Mouse (Mus musculus) gastrocnemius, adult 2 months (tissue): ENCODE measurements at regions not wholly inside any gene's neighbourhood (a gene's known extent, or its start where the extent isn't known, plus 50 kb on each side); places are given as distances from the start of the nearest gene placed in this dataset.
A peak's percentile ranks its signal among the peaks of the same experiment; 100 is the strongest.

Experiments used
- DNase-seq: peaks from one replicate; pipeline ENCODE4 v3.0.0; 2022
- H3K27ac ChIP-seq: fragments of 200-600 bp; 2 replicates; pipeline ENCODE4 v1.8.1; 2022; ENCODE audit warnings: mild to moderate bottlenecking
- H3K4me3 ChIP-seq: fragments of 200-600 bp; 2 replicates; pipeline ENCODE4 v1.8.1; 2022; ENCODE audit warnings: mild to moderate bottlenecking, moderate library complexity
- CTCF ChIP-seq: fragments of 200-600 bp; IDR thresholded peaks from 2 replicates; pipeline ENCODE4 v1.8.1; 2022; ENCODE audit warnings: antibody characterized with exemption, mild to moderate bottlenecking, moderate library complexity
- intact Hi-C: fragments of 180-260 bp; cut with DNase I; formaldehyde crosslinking; loops from one replicate; pipeline ENCODE4 v1.15.1; 2025

DNA sequence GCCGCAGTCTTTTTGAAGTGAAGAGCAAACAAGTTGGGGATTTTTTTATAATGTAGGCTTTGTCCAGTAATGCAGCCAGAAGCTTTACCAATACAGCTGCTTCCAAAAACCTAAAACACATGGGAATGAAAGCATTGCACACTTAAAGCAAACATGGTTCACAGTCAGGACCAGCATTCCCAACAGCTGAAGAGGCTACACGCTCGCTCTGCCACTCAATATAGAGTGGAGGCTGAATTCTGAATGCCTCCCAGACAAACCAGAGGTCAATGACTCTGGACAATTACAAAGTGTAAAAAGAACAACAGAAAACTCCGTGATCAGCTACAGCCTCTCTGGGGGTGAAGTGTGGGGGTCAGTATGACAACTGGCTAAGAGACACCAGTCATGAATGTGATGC lies 416.1 kb downstream of the Efna5 start:
- Histone ChIP-seq H3K4me3 (no peak overlapping the region), H3K27ac (no peak overlapping the region)
- DNase-seq = no peak
- no peak for TF ChIP-seq CTCF
- intact Hi-C loops = no loop called here

DNA sequence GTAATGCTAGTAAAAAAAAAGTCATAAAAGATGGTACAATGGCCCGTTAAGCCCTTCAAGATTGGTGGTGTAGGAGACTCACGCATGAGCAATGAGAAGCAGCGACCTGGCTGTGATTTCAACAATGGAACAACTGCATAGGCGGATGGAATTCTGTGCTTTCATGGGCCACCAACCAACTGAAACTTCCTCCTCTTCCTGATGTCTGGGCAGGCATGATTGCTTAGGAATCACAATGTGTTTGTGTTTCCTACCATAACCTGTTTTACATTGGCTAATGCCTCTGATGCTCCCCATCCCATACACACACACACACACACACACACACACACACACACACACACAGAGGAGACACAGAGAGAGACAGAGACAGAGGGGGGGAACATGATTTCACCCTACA lies 416.9 kb downstream of the Efna5 start:
- Histone ChIP-seq H3K4me3 (no peak overlapping the region), H3K27ac (no peak overlapping the region)
- intact Hi-C loops = no loop called here
- no peak for TF ChIP-seq CTCF
- DNase-seq = no peak

DNA sequence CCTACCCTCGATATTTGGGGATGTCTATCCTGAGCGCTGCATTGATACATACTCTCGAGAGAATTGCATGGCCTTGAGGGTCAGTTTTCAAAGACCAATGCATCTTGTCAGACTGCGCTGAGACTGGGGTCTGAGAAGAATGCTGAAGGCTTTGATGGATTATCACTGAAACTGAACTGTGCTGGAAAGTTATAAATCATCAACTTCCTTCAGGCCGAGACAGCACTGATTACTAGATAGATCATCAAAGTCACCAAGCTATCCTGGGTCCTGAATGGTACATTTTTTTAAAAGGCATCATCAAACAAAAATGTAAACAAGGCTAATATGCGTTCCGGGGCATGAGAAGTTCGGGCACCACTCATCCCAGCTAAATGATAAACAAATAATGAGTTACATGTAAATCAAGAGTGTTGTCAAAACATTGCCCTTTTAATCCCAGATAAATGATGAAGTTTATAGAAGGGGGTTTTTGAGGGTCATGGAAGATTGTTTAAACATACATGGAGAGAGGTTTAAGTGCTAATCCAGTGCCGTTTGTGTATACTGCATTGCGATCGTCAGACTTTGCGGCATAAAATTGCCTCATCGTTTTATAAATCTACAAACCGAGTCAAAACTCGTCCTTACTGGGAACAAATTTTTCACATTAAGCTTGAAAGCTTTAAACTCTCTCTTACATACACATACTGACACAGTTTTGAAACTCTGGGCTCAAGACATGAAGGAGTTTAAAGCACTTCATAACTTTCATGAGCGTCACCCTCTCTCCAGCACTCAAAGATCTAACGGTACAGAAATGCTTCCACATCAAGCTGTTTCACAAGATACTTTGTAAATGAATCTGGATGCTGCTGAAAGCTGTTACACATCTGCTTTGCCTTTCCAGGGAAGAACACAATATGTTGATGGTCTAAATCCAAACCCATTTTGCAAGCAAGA lies 419.5 kb downstream of the Efna5 start:
- intact Hi-C loops = no loop called here
- no peak for TF ChIP-seq CTCF
- Histone ChIP-seq H3K4me3 (no peak overlapping the region), H3K27ac (no peak overlapping the region)
- no peak for DNase-seq

DNA sequence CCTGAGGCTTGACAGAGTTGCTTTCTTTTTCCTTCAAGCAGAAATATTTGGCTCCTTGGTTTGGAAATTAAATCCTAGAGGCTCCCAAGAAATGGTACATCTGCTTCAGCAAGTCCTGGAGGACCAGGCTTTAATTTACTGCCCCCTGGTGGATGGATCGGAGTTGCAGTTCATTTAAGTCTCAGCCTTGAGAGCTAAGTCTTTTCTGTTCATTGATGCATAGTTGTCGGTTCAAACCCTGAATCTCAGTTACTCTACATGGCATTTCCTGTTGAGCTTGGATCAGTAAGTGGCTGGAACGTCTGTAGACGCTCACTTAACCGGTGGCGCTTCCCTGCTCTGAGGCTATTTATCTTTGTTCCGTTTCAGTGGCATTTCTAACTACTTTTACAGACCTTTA lies 422.2 kb downstream of the Efna5 start:
- no peak overlapping the region for H3K27ac ChIP-seq
- peak; percentile 64 for DNase-seq
- peak; percentile 66 for TF ChIP-seq CTCF
- no peak overlapping the region for H3K4me3 ChIP-seq
- intact Hi-C loops = no loop called here

DNA sequence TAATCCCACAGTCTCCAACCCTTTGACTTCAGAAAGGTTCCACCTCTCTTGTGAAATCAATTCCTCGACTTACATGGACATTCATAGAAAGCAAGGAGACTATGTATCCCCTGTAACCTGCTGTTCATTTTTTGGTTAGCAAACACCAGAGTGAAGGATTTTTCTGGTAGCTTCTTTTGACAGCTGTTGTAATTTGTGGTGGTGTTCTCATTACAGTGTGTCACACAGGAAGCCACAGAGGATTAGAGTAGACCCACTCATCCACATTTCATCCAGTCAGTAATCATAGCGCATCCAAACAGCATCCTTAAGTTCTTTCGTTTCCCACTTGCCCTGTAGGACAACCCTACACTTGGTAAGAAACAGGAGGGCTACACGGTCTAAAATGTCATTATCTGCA lies 443.1 kb downstream of the Efna5 start:
- DNase-seq = no peak
- intact Hi-C loops = no loop called here
- Histone ChIP-seq H3K27ac (no peak overlapping the region), H3K4me3 (no peak overlapping the region)
- TF ChIP-seq CTCF = no peak

DNA sequence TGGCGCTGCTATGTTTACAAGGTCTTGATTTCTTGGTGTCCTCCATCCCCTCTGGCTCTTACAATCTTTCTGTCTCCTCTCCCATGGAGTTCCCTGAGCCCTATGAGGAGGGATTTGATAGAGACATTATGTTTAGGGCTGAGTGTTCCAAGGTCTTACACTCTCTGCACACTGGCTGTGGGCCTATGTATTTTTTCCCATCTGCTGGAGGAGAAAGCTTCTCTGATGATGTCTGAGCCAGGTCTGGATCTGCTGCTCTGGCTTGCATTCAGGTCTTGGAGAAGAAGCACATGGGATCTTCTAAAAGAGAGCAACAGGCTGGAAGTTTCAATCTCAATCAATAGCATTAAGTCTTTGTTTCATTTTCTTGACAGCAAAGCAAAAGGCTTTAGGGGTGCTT lies 445.1 kb downstream of the Efna5 start:
- intact Hi-C loops = no loop called here
- Histone ChIP-seq H3K4me3 (no peak overlapping the region), H3K27ac (no peak overlapping the region)
- DNase-seq = no peak
- no peak for TF ChIP-seq CTCF

DNA sequence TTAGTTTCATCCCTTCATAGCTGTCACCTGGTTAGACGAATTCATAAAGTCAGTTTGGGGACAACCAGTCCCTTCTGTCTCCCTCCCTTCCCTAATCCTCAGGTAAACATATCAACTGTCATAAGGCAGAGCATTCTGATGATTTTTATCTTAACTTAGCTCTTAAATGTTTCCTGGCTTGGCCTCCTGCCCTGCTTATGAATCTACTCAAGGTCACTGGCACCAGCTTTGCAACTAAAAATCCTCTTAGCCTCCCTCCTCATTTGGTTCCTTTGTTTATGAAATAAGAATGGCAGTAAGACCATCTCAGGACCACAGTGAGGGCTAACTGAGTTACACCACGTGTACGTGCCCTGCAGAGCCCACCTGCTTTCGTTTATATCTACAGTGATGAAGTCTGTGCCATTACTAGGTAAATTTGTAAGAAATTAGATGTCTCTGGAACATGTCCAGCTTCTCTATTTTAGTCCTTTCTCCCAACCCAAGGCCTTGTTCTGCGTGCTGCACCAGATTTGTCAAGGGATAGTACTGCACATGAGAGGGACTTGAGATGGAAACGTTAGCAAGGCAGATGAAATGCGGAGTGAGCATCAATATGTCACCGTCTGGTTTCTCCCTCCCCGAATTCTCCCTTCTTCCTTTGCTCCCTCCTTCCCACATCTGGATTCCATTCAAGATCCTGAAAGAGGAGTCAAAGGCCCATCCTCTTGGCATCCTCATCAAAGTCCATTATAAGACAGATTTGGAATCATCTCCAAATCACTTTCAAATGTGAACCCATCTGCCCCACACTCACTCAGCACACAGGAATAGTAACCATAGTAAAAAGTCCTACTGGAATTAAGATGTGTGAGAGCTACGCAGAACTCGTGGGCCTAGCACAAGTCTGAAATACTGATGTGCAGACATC lies 457.4 kb downstream of the Efna5 start:
- Histone ChIP-seq H3K4me3 (no peak overlapping the region), H3K27ac (no peak overlapping the region)
- intact Hi-C loops = no loop called here
- TF ChIP-seq CTCF = no peak
- no peak for DNase-seq

DNA sequence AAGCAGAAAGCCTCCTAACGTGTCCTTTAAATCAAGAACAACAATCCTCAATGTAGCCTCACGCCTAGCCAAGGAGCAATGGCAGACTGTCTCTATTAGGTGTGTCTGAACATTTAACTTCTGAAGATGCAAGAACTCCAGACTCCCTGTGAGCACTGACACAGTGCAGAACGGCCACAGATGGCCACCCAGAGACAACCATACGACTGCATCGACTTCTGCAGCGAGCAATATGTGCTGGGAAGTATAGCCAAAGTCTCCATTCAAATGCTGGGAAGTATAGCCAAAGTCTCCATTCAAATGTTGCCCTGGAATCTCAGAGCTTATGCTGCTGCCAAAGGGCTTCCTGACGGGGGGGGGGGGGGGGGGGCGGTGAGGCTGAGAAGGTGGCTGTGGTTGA lies 463.5 kb downstream of the Efna5 start:
- intact Hi-C loops = no loop called here
- no peak for TF ChIP-seq CTCF
- H3K27ac ChIP-seq = no peak overlapping the region

DNA sequence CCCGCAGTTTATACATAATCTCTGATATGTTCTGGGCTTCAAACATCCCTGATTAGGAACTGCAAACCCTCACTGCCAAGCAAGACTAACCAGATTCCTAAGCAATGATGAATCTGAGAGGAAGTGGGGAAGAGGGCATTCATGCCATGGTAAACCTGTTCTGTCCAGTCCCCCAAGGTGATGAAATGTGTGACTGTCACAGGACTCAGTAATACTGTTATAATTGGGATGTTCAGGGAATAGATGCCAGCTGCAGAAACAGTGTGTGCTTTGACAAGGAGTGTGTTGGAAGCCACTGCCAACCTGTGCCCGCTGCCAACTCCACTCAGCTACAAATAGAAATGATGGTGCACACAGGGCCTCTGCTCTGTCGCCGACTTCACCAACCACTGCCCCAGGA lies 466.0 kb downstream of the Efna5 start:
- Histone ChIP-seq H3K27ac (no peak overlapping the region), H3K4me3 (no peak overlapping the region)
- DNase-seq = peak; percentile 74
- no peak for TF ChIP-seq CTCF
- intact Hi-C loops = no loop called here

More for the DNA sequence above, 463.5 kb downstream of the Efna5 start:
- no peak for DNase-seq
- no peak overlapping the region for H3K4me3 ChIP-seq

DNA sequence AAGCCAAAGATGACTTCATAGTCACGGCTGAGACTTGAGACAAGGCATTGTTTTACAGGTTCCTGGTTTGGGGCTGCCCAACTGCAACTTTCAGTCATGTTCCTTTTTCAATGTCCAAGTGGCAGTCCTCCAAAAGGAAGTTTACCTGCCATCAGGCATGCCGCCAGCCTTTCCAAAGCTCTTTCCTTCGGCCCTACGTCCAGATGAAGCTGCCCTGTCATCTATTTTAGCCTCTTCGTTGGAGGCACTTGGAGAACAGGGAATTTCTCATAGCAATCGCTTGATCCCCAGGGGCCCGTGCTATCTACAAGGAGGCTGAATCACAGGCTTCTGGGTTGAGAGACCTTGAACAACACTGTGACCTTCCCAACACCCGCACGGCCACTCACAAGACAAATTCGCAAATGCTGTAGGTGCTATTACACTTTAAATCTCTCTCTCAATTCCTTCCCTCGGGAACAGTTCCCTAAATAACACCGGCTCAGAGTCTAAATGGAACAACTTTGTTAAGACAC lies 468.4 kb downstream of the Efna5 start:
- Histone ChIP-seq H3K4me3 (no peak overlapping the region), H3K27ac (no peak overlapping the region)
- no peak for TF ChIP-seq CTCF
- DNase-seq = peak; percentile 17
- intact Hi-C loops = no loop called here

DNA sequence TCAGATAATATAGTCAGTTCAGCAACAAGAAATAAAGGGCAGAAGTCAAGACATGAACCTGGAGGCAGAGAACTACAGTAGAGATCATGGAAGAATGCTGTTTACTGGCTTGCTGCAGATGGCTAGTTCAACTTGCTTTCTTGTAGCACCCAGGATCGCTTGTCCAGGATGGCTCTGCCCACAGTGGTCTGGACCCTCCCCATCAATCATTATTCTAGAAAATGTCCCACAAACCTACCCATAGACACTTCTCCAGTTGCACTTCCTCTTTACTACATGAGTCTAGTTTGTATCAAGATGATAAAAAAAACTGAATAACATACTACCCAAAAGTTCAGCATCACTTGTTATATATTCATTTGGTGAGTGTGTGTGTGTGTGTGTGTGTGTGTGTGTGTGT lies 477.4 kb downstream of the Efna5 start:
- no peak overlapping the region for H3K27ac ChIP-seq
- no peak for DNase-seq
- intact Hi-C loops = no loop called here
- TF ChIP-seq CTCF = no peak
- no peak overlapping the region for H3K4me3 ChIP-seq

DNA sequence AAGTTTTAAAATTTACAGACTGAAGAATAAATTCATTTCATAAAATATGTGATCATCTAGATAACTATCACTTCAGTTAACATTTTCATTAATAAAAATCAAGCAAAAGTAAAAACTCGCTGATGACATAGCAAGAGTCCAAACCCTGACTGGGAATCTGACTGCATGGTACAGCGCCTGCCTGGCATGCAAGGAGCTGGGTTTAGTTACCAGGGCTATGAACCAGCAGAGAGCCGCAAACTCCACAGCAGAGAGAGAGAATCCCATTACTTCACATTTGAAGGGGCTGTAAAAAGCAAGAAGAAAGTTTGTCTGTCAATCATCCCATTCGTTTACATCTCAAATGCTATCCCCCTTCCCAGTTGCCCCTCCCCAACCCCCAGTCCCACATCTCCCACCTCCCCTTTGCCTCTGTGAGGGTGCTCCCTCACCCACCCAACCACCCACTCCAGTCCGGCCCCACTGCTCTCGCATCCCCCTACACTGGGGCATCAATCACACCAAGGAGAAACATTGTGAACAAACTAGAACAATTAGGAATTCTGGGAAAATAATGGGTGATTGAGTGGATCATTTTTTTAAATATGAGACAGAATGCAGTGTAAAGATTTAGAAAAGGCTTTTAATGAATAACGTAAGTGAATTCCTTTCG lies 487.6 kb downstream of the Efna5 start:
- intact Hi-C loops = no loop called here
- TF ChIP-seq CTCF = no peak

More for the DNA sequence above, 487.6 kb downstream of the Efna5 start:
- no peak overlapping the region for H3K4me3 ChIP-seq
- H3K27ac ChIP-seq = no peak overlapping the region
- no peak for DNase-seq
